ENCODE assay signal across 14 mouse cellular contexts in genomic region chr16:81774626-81775025, GRCm38 (mm10).
"Had no signal": no experiment of that assay in that cellular context is flagged by ENCODE, and none has a peak within 500 bp of the region (broad histone marks: within the 10 kb centered on the region; RNA-seq: fewer than 3 reads in every experiment).

No protein-coding gene starts in this region.

- H3K4me2 ChIP-seq: lung, embryonic 14.5 days; midbrain, embryonic 11.5 days; midbrain, embryonic 13.5 days; midbrain, embryonic 15.5 days; neural tube, embryonic 12.5 days; stomach, embryonic 15.5 days had no signal

- H3K36me3 ChIP-seq: midbrain, embryonic 13.5 days; midbrain, embryonic 15.5 days; neural tube, embryonic 12.5 days; stomach, embryonic 15.5 days had no signal

- DNase-seq: lung, embryonic 14.5 days; lung, postnatal 10 days; right cerebral cortex, postnatal 14 days; thymus, adult 2 months; thymus, postnatal 25 days; thymus, postnatal 4 days had no signal

- H3K27me3 ChIP-seq: megakaryocyte, embryonic 14.5 days; midbrain, embryonic 13.5 days; midbrain, embryonic 15.5 days; neural tube, embryonic 12.5 days; stomach, embryonic 15.5 days had no signal

- H3K9me3 ChIP-seq: megakaryocyte, embryonic 14.5 days; midbrain, embryonic 13.5 days; midbrain, embryonic 15.5 days; neural tube, embryonic 12.5 days; stomach, embryonic 15.5 days had no signal

- H3K4me1 ChIP-seq: megakaryocyte, embryonic 14.5 days; midbrain, embryonic 13.5 days; midbrain, embryonic 15.5 days; neural tube, embryonic 12.5 days; stomach, embryonic 15.5 days had no signal

- H3K27ac ChIP-seq: macrophage; midbrain, embryonic 13.5 days; midbrain, embryonic 15.5 days; neural tube, embryonic 12.5 days; stomach, embryonic 15.5 days; stomach, postnatal 0 days had no signal

- H3K4me3 ChIP-seq: megakaryocyte, embryonic 14.5 days; midbrain, embryonic 13.5 days; midbrain, embryonic 15.5 days; neural tube, embryonic 12.5 days; stomach, embryonic 15.5 days had no signal

- H3K9ac ChIP-seq: lung, embryonic 14.5 days; midbrain, embryonic 13.5 days; midbrain, embryonic 15.5 days; neural tube, embryonic 12.5 days; stomach, embryonic 15.5 days had no signal

- ATAC-seq: midbrain, embryonic 13.5 days; midbrain, embryonic 15.5 days had no signal
